Mouse (Mus musculus) limb, embryonic 14.5 days (tissue): ENCODE results near the gene Gm16181. TPM values are rescaled to one million over a fixed set of nuclear protein-coding genes. Genes with fewer than 3 reads are reported as not detected.

ENCODE experiments used
- ATAC-seq: fragments of 200-750 bp; cut with Nextera tagmentation; 2 replicates; pipeline ENCODE4 v1.8.0; 2017; ENCODE audit warnings: low read depth, moderate number of reproducible peaks, moderate TSS enrichment; ENCODE audit not compliant: low FRiP score
- DNase-seq: peaks from one replicate; pipeline ENCODE4 v3.0.0-alpha.2; 2015; ENCODE audit warnings: low spot score
- H3K27ac ChIP-seq: fragments of 300-500 bp; sonication (generic); replicated peaks from 2 replicates; pipeline ENCODE4 v1.5.1; 2014; ENCODE audit warnings: low read depth, mild to moderate bottlenecking, low read length, moderate library complexity, mixed read lengths
- H3K27me3 ChIP-seq: fragments of 300-500 bp; sonication (generic); 2 replicates; pipeline ENCODE4 v1.6.1; 2014; ENCODE audit warnings: low read length, mixed read lengths; ENCODE audit not compliant: control insufficient read depth, insufficient read depth
- H3K36me3 ChIP-seq: fragments of 300-500 bp; sonication (generic); 2 replicates; pipeline ENCODE4 v1.6.1; 2014; ENCODE audit warnings: mild to moderate bottlenecking, low read length, moderate library complexity, mixed read lengths; ENCODE audit not compliant: control insufficient read depth, insufficient read depth
- H3K4me1 ChIP-seq: fragments of 300-500 bp; sonication (generic); 2 replicates; pipeline ENCODE4 v1.6.1; 2014; ENCODE audit warnings: antibody characterized with exemption, low read length, mixed read lengths; ENCODE audit not compliant: control insufficient read depth, insufficient read depth
- H3K4me2 ChIP-seq: fragments of 300-500 bp; sonication (generic); replicated peaks from 2 replicates; pipeline ENCODE4 v1.6.1; 2014; ENCODE audit warnings: low read depth, mild to moderate bottlenecking, low read length, moderate library complexity; ENCODE audit not compliant: severe bottlenecking
- H3K4me3 ChIP-seq: fragments of 300-500 bp; sonication (generic); replicated peaks from 2 replicates; pipeline ENCODE4 v1.5.1; 2014; ENCODE audit warnings: low read length
- H3K9ac ChIP-seq: fragments of 300-500 bp; sonication (generic); 2 replicates; pipeline ENCODE4 v1.6.1; 2014; ENCODE audit warnings: mild to moderate bottlenecking, low read depth, low read length, moderate library complexity; ENCODE audit not compliant: severe bottlenecking
- H3K9me3 ChIP-seq: fragments of 300-500 bp; sonication (generic); 2 replicates; pipeline ENCODE4 v1.6.1; 2016; ENCODE audit warnings: low read length; ENCODE audit not compliant: control insufficient read depth
- POLR2A ChIP-seq: fragments of 200-500 bp; IDR thresholded peaks from 2 replicates; pipeline ENCODE4 v1.8.0; 2012; ENCODE audit warnings: inconsistent platforms, mild to moderate bottlenecking, moderate library complexity, borderline replicate concordance; ENCODE audit not compliant: insufficient read depth, insufficient read length; ENCODE audit errors: extremely low read depth
- WGBS: fragments of 180-500 bp; shearing (Covaris S2); extraction: QIAGEN DNeasy Blood & Tissue Kit; methylation state at CpG from one replicate; pipeline ENCODE4 v1.1.7; 2014; 5-methylcytosine and 5-hydroxymethylcytosine counted together
- microRNA-seq: library from miRNA; unstranded; fragments of <30 nt; microRNA quantifications from one replicate; pipeline ENCODE4, GENCODE M21; 2016
- polyA plus RNA-seq, 2 experiments: library from polyadenylated mRNA; depleted of rRNA in 1 of 2; stranded (reverse) in 1 of 2; unstranded in 1 of 2; fragments of >200 nt; fragmentation: Nextera tagmentation in 1 of 2; extraction: Ambion mirVana in 1 of 2; gene quantifications; 2 replicates each; pipeline versions ENCODE4 v1.2.1 to v1.2.3; 2012 to 2014

The Gm16181 gene
- polyA plus RNA-seq, 2 experiments: not detected

DNA sequence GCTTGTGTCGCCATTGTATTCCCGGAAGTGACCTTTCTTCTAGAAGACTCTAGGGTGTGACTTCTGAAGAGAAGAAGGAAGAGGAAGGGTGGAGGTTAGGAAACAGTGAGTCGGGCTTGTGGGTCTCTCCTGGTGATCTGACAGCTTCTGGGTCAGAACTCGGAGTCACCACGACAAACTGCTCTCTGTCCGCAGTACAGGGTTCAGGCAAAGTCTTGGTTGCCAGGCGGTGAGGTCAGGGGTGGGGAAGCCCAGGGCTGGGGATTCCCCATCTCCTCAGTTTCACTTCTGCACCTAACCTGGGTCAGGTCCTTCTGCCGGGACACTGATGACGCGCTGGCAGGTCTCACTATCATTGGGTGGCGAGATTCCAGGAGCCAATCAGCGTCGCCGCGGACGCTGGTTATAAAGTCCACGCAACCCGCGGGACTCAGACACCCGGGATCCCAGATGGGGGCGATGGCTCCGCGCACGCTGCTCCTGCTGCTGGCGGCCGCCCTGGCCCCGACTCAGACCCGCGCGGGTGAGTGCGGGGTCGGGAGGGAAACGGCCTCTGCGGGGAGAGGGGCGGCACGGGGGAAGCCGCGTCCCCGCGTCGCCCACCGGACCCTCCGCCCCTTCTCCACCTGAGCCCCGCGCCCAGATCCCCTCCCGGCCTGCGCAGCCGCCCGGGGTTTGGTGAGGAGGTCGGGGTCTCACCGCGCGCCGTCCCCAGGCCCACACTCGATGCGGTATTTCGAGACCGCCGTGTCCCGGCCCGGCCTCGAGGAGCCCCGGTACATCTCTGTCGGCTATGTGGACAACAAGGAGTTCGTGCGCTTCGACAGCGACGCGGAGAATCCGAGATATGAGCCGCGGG is 42.3 kb downstream of the Gm16181 start, which contains the start of gene H2-D1:
H2-D1 (plus strand) TSS at position 67 of the 859 bp plus-strand sequence.
- 2% methylated on average over 44 of the region's 73 CpGs for WGBS
- Histone ChIP-seq H3K9me3 (no peaks in the 10 kb centered on the region), H3K4me3 (peak within 1 kb of the TSS; percentile 62), H3K9ac (peak within 1 kb of the TSS; percentile 55), H3K4me1 (0 out of 2 replicates have a peak, but pooled peaks cover 2% of the 10 kb centered on the region), H3K27ac (no peak within 1 kb of the TSS), H3K27me3 (peaks cover 26% of the 10 kb centered on the region), H3K4me2 (peak within 1 kb of the TSS; percentile 99), H3K36me3 (no peaks in the 10 kb centered on the region)
- no peak for TF ChIP-seq POLR2A
- ATAC-seq (peak; percentile 87), DNase-seq (peak; percentile 83)

DNA sequence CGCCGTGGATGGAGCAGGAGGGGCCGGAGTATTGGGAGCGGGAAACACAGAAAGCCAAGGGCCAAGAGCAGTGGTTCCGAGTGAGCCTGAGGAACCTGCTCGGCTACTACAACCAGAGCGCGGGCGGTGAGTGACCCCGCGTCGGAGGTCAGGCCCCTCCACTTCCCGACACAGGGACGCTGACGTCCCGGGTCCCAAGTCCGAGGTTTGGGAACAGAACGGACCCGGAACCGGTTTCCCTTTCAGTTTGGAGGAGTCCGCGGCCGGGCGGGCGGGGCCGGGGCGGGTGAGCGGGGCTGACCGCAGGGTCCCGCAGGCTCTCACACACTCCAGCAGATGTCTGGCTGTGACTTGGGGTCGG is 42.9 kb downstream of the Gm16181 start:
- no peak for TF ChIP-seq POLR2A

DNA sequence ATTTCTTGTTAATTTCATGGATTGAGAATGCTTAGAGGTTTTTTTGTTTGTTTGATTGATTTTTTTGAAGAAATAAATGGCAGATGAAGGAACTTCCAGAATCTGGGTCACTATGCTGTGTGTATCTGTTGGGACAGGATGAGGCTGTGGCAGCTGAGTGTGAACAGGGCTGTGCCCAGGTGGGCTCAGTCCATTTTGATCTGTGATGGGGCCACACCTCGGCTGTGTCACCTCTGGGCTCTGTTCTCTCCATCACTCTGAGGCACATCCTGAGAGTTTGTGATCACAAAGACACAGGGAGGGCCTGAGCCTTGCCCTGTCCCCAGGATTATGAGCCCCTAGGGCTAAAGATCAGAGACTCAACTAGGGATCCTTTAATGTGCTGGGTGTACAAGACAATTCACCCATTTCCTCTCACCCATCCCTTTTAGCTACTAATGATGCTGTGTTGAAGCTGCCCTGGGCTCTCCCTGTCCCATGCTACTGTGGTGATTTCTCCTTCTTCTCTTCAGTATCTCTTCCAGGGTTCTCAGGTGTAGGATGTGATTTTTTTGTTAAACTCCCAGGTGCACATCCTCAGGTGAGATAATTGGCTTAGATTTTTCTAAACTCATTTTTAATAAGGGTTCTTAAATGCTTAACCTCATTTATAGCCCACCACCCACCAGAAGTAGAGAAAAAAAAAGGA is 46.9 kb downstream of the Gm16181 start:
- WGBS: 42% methylated on average over 1 of the region's 1 CpGs
- ATAC-seq (no peak), DNase-seq (no peak)
- Histone ChIP-seq H3K9ac (no peak overlapping the region), H3K4me3 (no peak overlapping the region), H3K4me2 (no peak overlapping the region), H3K4me1 (no peaks in the 10 kb centered on the region), H3K27ac (no peak overlapping the region), H3K9me3 (no peaks in the 10 kb centered on the region), H3K27me3 (peaks cover 12% of the 10 kb centered on the region), H3K36me3 (no peaks in the 10 kb centered on the region)
- no peak for TF ChIP-seq POLR2A

More for the DNA sequence above, 42.9 kb downstream of the Gm16181 start:
- ATAC-seq (no peak), DNase-seq (no peak)
- H3K9ac ChIP-seq: peak overlapping the region; percentile 55
- peak overlapping the region; percentile 62 for H3K4me3 ChIP-seq
- H3K4me2 ChIP-seq: peak overlapping the region; percentile 99
- H3K9me3 ChIP-seq: no peaks in the 10 kb centered on the region
- H3K36me3 ChIP-seq: no peaks in the 10 kb centered on the region
- WGBS: 4% methylated on average over 17 of the region's 31 CpGs
- peaks cover 26% of the 10 kb centered on the region for H3K27me3 ChIP-seq
- H3K4me1 ChIP-seq: no peaks in the 10 kb centered on the region
- no peak overlapping the region for H3K27ac ChIP-seq

DNA sequence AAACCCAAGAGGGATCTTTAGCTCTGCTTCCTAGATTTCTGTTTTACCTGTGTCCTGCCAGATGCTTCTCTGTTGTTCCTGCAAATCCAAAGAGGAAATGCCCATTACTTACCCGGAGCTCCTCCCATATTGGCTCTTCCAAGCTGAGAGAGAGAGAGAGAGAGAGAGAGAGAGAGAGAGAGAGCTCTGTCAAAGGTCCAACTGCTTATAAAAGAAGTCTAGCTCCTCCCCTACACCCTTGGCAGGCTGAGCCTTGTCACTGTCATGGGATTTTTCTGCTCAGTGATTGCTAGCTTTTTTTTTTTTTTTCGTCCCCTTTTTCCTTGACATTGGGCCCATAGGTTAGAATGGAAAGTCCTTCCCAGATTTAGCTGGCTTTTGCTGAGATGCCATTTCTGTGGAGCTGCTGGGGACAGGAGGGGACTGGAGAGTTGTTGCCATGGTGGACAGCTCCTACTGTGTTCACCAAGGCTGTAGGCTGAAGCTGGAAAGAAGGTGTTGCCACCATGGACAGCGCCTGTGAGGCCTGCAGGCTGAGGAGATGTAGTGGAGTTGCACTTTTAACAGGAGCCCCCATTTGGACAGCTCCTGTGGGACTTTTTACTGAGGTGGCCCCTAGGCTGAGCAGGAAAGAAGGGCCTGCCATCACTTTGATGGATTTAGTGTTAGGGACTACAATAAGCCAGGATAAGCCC is 49.2 kb downstream of the Gm16181 start:
- 33% methylated on average over 3 of the region's 3 CpGs for WGBS
- TF ChIP-seq POLR2A: no peak
- Histone ChIP-seq H3K9me3 (no peaks in the 10 kb centered on the region), H3K27me3 (no peaks in the 10 kb centered on the region), H3K27ac (no peak overlapping the region), H3K4me1 (no peaks in the 10 kb centered on the region), H3K4me2 (no peak overlapping the region), H3K36me3 (no peaks in the 10 kb centered on the region), H3K4me3 (no peak overlapping the region), H3K9ac (no peak overlapping the region)
- ATAC-seq (no peak), DNase-seq (peak; percentile 79)

DNA sequence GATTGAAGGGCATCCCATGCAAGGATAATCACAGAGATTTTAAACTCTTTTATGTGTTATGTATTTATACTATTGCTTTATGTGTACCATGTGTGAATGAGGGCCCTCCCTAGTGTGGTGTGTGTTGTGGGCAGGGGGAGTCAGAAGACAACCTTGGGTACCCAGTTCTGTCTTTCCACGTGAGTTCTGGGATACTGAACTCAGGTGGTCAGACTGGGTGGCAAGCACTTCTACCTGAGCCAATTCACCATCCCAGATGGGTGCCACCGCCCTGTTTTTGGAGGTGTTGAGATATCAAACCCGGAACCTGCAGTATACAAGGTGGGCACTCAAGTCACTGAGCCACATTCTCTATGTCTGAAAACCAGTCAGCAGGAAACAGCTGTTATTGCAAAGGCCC is 51.6 kb downstream of the Gm16181 start:
- TF ChIP-seq POLR2A: no peak
- Histone ChIP-seq H3K27ac (no peak overlapping the region), H3K9me3 (no peaks in the 10 kb centered on the region), H3K4me3 (no peak overlapping the region), H3K9ac (no peak overlapping the region), H3K4me2 (no peak overlapping the region), H3K36me3 (no peaks in the 10 kb centered on the region), H3K4me1 (no peaks in the 10 kb centered on the region), H3K27me3 (peaks cover 7% of the 10 kb centered on the region; the same call in 1 of the 2 replicates)
- DNase-seq (no peak), ATAC-seq (no peak)
- WGBS: 74% methylated on average over 3 of the region's 3 CpGs

Small RNA genes lying within 50 kb of the gene (microRNA-seq; reads per million reads assigned to microRNA genes)
- gene Mir6973a (not detected), gene Mir6974 (not detected), gene Mir6975 (1.8 reads per million), gene Mir8094 (not detected)

Other genes starting within 250 kb of the Gm16181 start
Only the 30 nearest of the 38 such genes appear.
- 12.0 and 15.2 TPM in 2 replicates for gene Sapcd1, start 192.8 kb upstream of the Gm16181 start, polyA plus RNA-seq (2012; rRNA removed)
- gene Sapcd1, start 192.8 kb upstream of the Gm16181 start, polyA plus RNA-seq (2014; fragmentation: Nextera tagmentation; extraction: Ambion mirVana): 12.5 and 13.7 TPM in 2 replicates
- gene Msh5, start 174.1 kb upstream of the Gm16181 start, polyA plus RNA-seq (2012; rRNA removed): 6.4 and 6.5 TPM in 2 replicates
- gene Msh5, start 174.1 kb upstream of the Gm16181 start, polyA plus RNA-seq (2014; fragmentation: Nextera tagmentation; extraction: Ambion mirVana): 3.4 and 3.5 TPM in 2 replicates
- gene Clic1, start 170.9 kb upstream of the Gm16181 start, polyA plus RNA-seq (2012; rRNA removed): 229 and 236 TPM in 2 replicates
- gene Clic1, start 170.9 kb upstream of the Gm16181 start, polyA plus RNA-seq (2014; fragmentation: Nextera tagmentation; extraction: Ambion mirVana): 103 and 108 TPM in 2 replicates
- 271 and 326 TPM in 2 replicates for gene Ddah2, start 161.8 kb upstream of the Gm16181 start, polyA plus RNA-seq (2012; rRNA removed)
- gene Ddah2, start 161.8 kb upstream of the Gm16181 start, polyA plus RNA-seq (2014; fragmentation: Nextera tagmentation; extraction: Ambion mirVana): 358 and 403 TPM in 2 replicates
- gene Ly6g6c, start 155.4 kb upstream of the Gm16181 start, polyA plus RNA-seq (2012; rRNA removed): 3.4 and 5.5 TPM in 2 replicates
- gene Ly6g6c, start 155.4 kb upstream of the Gm16181 start, polyA plus RNA-seq (2014; fragmentation: Nextera tagmentation; extraction: Ambion mirVana): 10.4 and 22.3 TPM in 2 replicates
- 0.45 and 0.47 TPM in 2 replicates for gene Mpig6b, start 154.7 kb upstream of the Gm16181 start, polyA plus RNA-seq (2012; rRNA removed)
- 0.64 and 1.3 TPM in 2 replicates for gene Mpig6b, start 154.7 kb upstream of the Gm16181 start, polyA plus RNA-seq (2014; fragmentation: Nextera tagmentation; extraction: Ambion mirVana)
- 14.2 and 14.8 TPM in 2 replicates for gene Ly6g6e, start 143.9 kb upstream of the Gm16181 start, polyA plus RNA-seq (2012; rRNA removed)
- gene Ly6g6e, start 143.9 kb upstream of the Gm16181 start, polyA plus RNA-seq (2014; fragmentation: Nextera tagmentation; extraction: Ambion mirVana): 18.0 and 28.4 TPM in 2 replicates
- 1.3 and 2.3 TPM in 2 replicates for gene Ly6g6d, start 142.8 kb upstream of the Gm16181 start, polyA plus RNA-seq (2012; rRNA removed)
- 2.0 TPM in 1 of 2 replicates, not detected in the other for gene Ly6g6d, start 142.8 kb upstream of the Gm16181 start, polyA plus RNA-seq (2014; fragmentation: Nextera tagmentation; extraction: Ambion mirVana)
- gene Ly6g6f, start 135.2 kb upstream of the Gm16181 start, polyA plus RNA-seq (2012; rRNA removed): 0.14 and 0.73 TPM in 2 replicates
- 0.28 TPM in 1 of 2 replicates, not detected in the other for gene Ly6g6f, start 135.2 kb upstream of the Gm16181 start, polyA plus RNA-seq (2014; fragmentation: Nextera tagmentation; extraction: Ambion mirVana)
- gene Abhd16a, start 131.6 kb upstream of the Gm16181 start, polyA plus RNA-seq (2012; rRNA removed): 98.6 and 157 TPM in 2 replicates
- 78.0 and 88.3 TPM in 2 replicates for gene Abhd16a, start 131.6 kb upstream of the Gm16181 start, polyA plus RNA-seq (2014; fragmentation: Nextera tagmentation; extraction: Ambion mirVana)
- gene Ly6g5c, start 112.6 kb upstream of the Gm16181 start, polyA plus RNA-seq (2012; rRNA removed): not detected in 2 replicates
- not detected in 2 replicates for gene Ly6g5c, start 112.6 kb upstream of the Gm16181 start, polyA plus RNA-seq (2014; fragmentation: Nextera tagmentation; extraction: Ambion mirVana)
- gene Ly6g5b, start 105.4 kb upstream of the Gm16181 start, polyA plus RNA-seq (2012; rRNA removed): 2.1 and 3.5 TPM in 2 replicates
- 0.59 and 0.68 TPM in 2 replicates for gene Ly6g5b, start 105.4 kb upstream of the Gm16181 start, polyA plus RNA-seq (2014; fragmentation: Nextera tagmentation; extraction: Ambion mirVana)
- 13.6 and 15.1 TPM in 2 replicates for gene Gpank1, start 99.4 kb upstream of the Gm16181 start, polyA plus RNA-seq (2012; rRNA removed)
- 17.5 and 20.0 TPM in 2 replicates for gene Gpank1, start 99.4 kb upstream of the Gm16181 start, polyA plus RNA-seq (2014; fragmentation: Nextera tagmentation; extraction: Ambion mirVana)
- gene Csnk2b, start 98.8 kb upstream of the Gm16181 start, polyA plus RNA-seq (2012; rRNA removed): 181 and 250 TPM in 2 replicates
- 275 and 308 TPM in 2 replicates for gene Csnk2b, start 98.8 kb upstream of the Gm16181 start, polyA plus RNA-seq (2014; fragmentation: Nextera tagmentation; extraction: Ambion mirVana)
- 5.7 and 6.6 TPM in 2 replicates for gene D17H6S53E, start 94.5 kb upstream of the Gm16181 start, polyA plus RNA-seq (2012; rRNA removed)
- gene D17H6S53E, start 94.5 kb upstream of the Gm16181 start, polyA plus RNA-seq (2014; fragmentation: Nextera tagmentation; extraction: Ambion mirVana): 6.4 and 8.2 TPM in 2 replicates
- 1.1 and 1.7 TPM in 2 replicates for gene Apom, start 88.8 kb upstream of the Gm16181 start, polyA plus RNA-seq (2012; rRNA removed)
- gene Apom, start 88.8 kb upstream of the Gm16181 start, polyA plus RNA-seq (2014; fragmentation: Nextera tagmentation; extraction: Ambion mirVana): 0.26 TPM in 1 of 2 replicates, not detected in the other
- 265 and 361 TPM in 2 replicates for gene Bag6, start 85.7 kb upstream of the Gm16181 start, polyA plus RNA-seq (2012; rRNA removed)
- 76.2 and 82.8 TPM in 2 replicates for gene Bag6, start 85.7 kb upstream of the Gm16181 start, polyA plus RNA-seq (2014; fragmentation: Nextera tagmentation; extraction: Ambion mirVana)
- 404 and 512 TPM in 2 replicates for gene Prrc2a, start 55.9 kb upstream of the Gm16181 start, polyA plus RNA-seq (2012; rRNA removed)
- 192 and 196 TPM in 2 replicates for gene Prrc2a, start 55.9 kb upstream of the Gm16181 start, polyA plus RNA-seq (2014; fragmentation: Nextera tagmentation; extraction: Ambion mirVana)
- gene Aif1, start 44.8 kb upstream of the Gm16181 start, polyA plus RNA-seq (2012; rRNA removed): 4.0 and 4.8 TPM in 2 replicates
- 13.1 and 15.7 TPM in 2 replicates for gene Aif1, start 44.8 kb upstream of the Gm16181 start, polyA plus RNA-seq (2014; fragmentation: Nextera tagmentation; extraction: Ambion mirVana)
- gene Lst1, start 32.4 kb upstream of the Gm16181 start, polyA plus RNA-seq (2012; rRNA removed): 21.8 and 24.4 TPM in 2 replicates
- gene Lst1, start 32.4 kb upstream of the Gm16181 start, polyA plus RNA-seq (2014; fragmentation: Nextera tagmentation; extraction: Ambion mirVana): 23.2 and 29.2 TPM in 2 replicates
- 1.7 and 3.0 TPM in 2 replicates for gene Ltb, start 26.4 kb upstream of the Gm16181 start, polyA plus RNA-seq (2012; rRNA removed)
- 1.1 and 1.4 TPM in 2 replicates for gene Ltb, start 26.4 kb upstream of the Gm16181 start, polyA plus RNA-seq (2014; fragmentation: Nextera tagmentation; extraction: Ambion mirVana)
- 1.1 and 1.3 TPM in 2 replicates for gene Tnf, start 18.8 kb upstream of the Gm16181 start, polyA plus RNA-seq (2012; rRNA removed)
- gene Tnf, start 18.8 kb upstream of the Gm16181 start, polyA plus RNA-seq (2014; fragmentation: Nextera tagmentation; extraction: Ambion mirVana): 0.28 and 0.73 TPM in 2 replicates
- gene Lta, start 15.5 kb upstream of the Gm16181 start, polyA plus RNA-seq (2012; rRNA removed): 0.36 and 0.39 TPM in 2 replicates
- 0.14 TPM in 1 of 2 replicates, not detected in the other for gene Lta, start 15.5 kb upstream of the Gm16181 start, polyA plus RNA-seq (2014; fragmentation: Nextera tagmentation; extraction: Ambion mirVana)
- gene Atp6v1g2, start 12.8 kb downstream of the Gm16181 start, polyA plus RNA-seq (2012; rRNA removed): 11.2 and 12.0 TPM in 2 replicates
- gene Atp6v1g2, start 12.8 kb downstream of the Gm16181 start, polyA plus RNA-seq (2014; fragmentation: Nextera tagmentation; extraction: Ambion mirVana): 3.6 and 4.9 TPM in 2 replicates
- gene Nfkbil1, start 15.0 kb downstream of the Gm16181 start, polyA plus RNA-seq (2012; rRNA removed): 17.0 and 19.6 TPM in 2 replicates
- 4.9 and 5.9 TPM in 2 replicates for gene Nfkbil1, start 15.0 kb downstream of the Gm16181 start, polyA plus RNA-seq (2014; fragmentation: Nextera tagmentation; extraction: Ambion mirVana)
- 877 and 1,003 TPM in 2 replicates for gene Ddx39b, start 20.9 kb downstream of the Gm16181 start, polyA plus RNA-seq (2012; rRNA removed)
- 416 and 445 TPM in 2 replicates for gene Ddx39b, start 20.9 kb downstream of the Gm16181 start, polyA plus RNA-seq (2014; fragmentation: Nextera tagmentation; extraction: Ambion mirVana)
- 26.0 and 27.2 TPM in 2 replicates for gene H2-D1, start 41.9 kb downstream of the Gm16181 start, polyA plus RNA-seq (2012; rRNA removed)
- gene H2-D1, start 41.9 kb downstream of the Gm16181 start, polyA plus RNA-seq (2014; fragmentation: Nextera tagmentation; extraction: Ambion mirVana): 49.3 and 53.9 TPM in 2 replicates
- gene H2-Q1, start 99.6 kb downstream of the Gm16181 start, polyA plus RNA-seq (2012; rRNA removed): 0.01 and 0.05 TPM in 2 replicates
- gene H2-Q1, start 99.6 kb downstream of the Gm16181 start, polyA plus RNA-seq (2014; fragmentation: Nextera tagmentation; extraction: Ambion mirVana): not detected in 2 replicates
- 0.16 and 0.41 TPM in 2 replicates for gene H2-Q2, start 121.4 kb downstream of the Gm16181 start, polyA plus RNA-seq (2012; rRNA removed)
- gene H2-Q2, start 121.4 kb downstream of the Gm16181 start, polyA plus RNA-seq (2014; fragmentation: Nextera tagmentation; extraction: Ambion mirVana): 0.15 and 0.37 TPM in 2 replicates
- 15.2 and 15.5 TPM in 2 replicates for gene H2-Q4, start 158.8 kb downstream of the Gm16181 start, polyA plus RNA-seq (2012; rRNA removed)
- gene H2-Q4, start 158.8 kb downstream of the Gm16181 start, polyA plus RNA-seq (2014; fragmentation: Nextera tagmentation; extraction: Ambion mirVana): 2.8 and 3.5 TPM in 2 replicates